Mouse (Mus musculus) kidney, embryonic 16.5 days (tissue): ENCODE measurements around the gene Prl8a9. TPM values are rescaled to one million over a fixed set of nuclear protein-coding genes. Genes with fewer than 3 reads are reported as not detected.

ENCODE experiments used
- ATAC-seq: fragments of 200-750 bp; cut with Nextera tagmentation; 2 replicates; pipeline ENCODE4 v1.8.0; 2017; ENCODE audit warnings: moderate TSS enrichment; ENCODE audit not compliant: low FRiP score, low TSS enrichment
- H3K27ac ChIP-seq: fragments of 300-500 bp; sonication (generic); 2 replicates; pipeline ENCODE4 v1.5.1; 2014; ENCODE audit warnings: low read length
- H3K27me3 ChIP-seq: fragments of 300-500 bp; sonication (generic); 2 replicates; pipeline ENCODE4 v1.6.1; 2014; ENCODE audit warnings: low read length, control low read depth, mixed read lengths; ENCODE audit not compliant: insufficient read depth
- H3K36me3 ChIP-seq: fragments of 300-500 bp; sonication (generic); 2 replicates; pipeline ENCODE4 v1.6.1; 2014; ENCODE audit warnings: low read length, control low read depth, mixed read lengths; ENCODE audit not compliant: insufficient read depth
- H3K4me1 ChIP-seq: fragments of 300-500 bp; sonication (generic); 2 replicates; pipeline ENCODE4 v1.6.1; 2014; ENCODE audit warnings: low read length, control low read depth, mixed read lengths; ENCODE audit not compliant: insufficient read depth
- H3K4me2 ChIP-seq: fragments of 300-500 bp; sonication (generic); replicated peaks from 2 replicates; pipeline ENCODE4 v1.6.1; 2014; ENCODE audit warnings: low read depth, low read length
- H3K4me3 ChIP-seq: fragments of 300-500 bp; sonication (generic); 2 replicates; pipeline ENCODE4 v1.5.1; 2014; ENCODE audit warnings: mild to moderate bottlenecking, low read length
- H3K9ac ChIP-seq: fragments of 300-500 bp; sonication (generic); replicated peaks from 2 replicates; pipeline ENCODE4 v1.6.1; 2014; ENCODE audit warnings: low read length
- H3K9me3 ChIP-seq: fragments of 300-500 bp; sonication (generic); 2 replicates; pipeline ENCODE4 v1.6.1; 2016; ENCODE audit warnings: low read length, control low read depth
- WGBS: fragments of 180-500 bp; shearing (Covaris S2); extraction: QIAGEN DNeasy Blood & Tissue Kit; methylation state at CpG from one replicate; pipeline ENCODE4 v1.1.7; 2014; 5-methylcytosine and 5-hydroxymethylcytosine counted together
- polyA plus RNA-seq: library from polyadenylated mRNA; unstranded; fragments of >200 nt; fragmentation: Nextera tagmentation; extraction: Ambion mirVana; gene quantifications from 2 replicates; pipeline ENCODE4 v1.2.1, GENCODE M21; 2015

Prl8a9 gene
- not detected in 2 replicates for polyA plus RNA-seq

GRCm38 (mm10) chr13:27564506-27564905, at the start of gene Prl8a9:
Gene Prl8a9 (minus strand): TSS chr13:27564606.
- 72% methylated on average over 2 of the region's 2 CpGs for WGBS
- no peak for ATAC-seq

GRCm38 (mm10) chr13:27610482-27610881, 46.1 kb upstream of the Prl8a9 start, which contains the start of gene Prl7b1:
Gene Prl7b1 (minus strand): TSS chr13:27610582.
- H3K4me1 ChIP-seq: no peaks in the 10 kb centered on the region
- 68% methylated on average over 4 of the region's 4 CpGs for WGBS
- no peak within 1 kb of the TSS for H3K27ac ChIP-seq
- no peaks in the 10 kb centered on the region for H3K27me3 ChIP-seq
- H3K9ac ChIP-seq: no peak within 1 kb of the TSS
- no peak within 1 kb of the TSS for H3K4me2 ChIP-seq
- no peaks in the 10 kb centered on the region for H3K9me3 ChIP-seq
- ATAC-seq: no peak
- H3K4me3 ChIP-seq: no peak within 1 kb of the TSS
- no peaks in the 10 kb centered on the region for H3K36me3 ChIP-seq

More at GRCm38 (mm10) chr13:27564506-27564905, at the start of gene Prl8a9:
- H3K36me3 ChIP-seq: no peaks in the 10 kb centered on the region
- H3K9me3 ChIP-seq: no peaks in the 10 kb centered on the region
- no peak within 1 kb of the TSS for H3K9ac ChIP-seq
- no peak within 1 kb of the TSS for H3K4me3 ChIP-seq
- no peak within 1 kb of the TSS for H3K4me2 ChIP-seq
- no peaks in the 10 kb centered on the region for H3K27me3 ChIP-seq
- H3K27ac ChIP-seq: no peak within 1 kb of the TSS
- no peaks in the 10 kb centered on the region for H3K4me1 ChIP-seq

DNA sequence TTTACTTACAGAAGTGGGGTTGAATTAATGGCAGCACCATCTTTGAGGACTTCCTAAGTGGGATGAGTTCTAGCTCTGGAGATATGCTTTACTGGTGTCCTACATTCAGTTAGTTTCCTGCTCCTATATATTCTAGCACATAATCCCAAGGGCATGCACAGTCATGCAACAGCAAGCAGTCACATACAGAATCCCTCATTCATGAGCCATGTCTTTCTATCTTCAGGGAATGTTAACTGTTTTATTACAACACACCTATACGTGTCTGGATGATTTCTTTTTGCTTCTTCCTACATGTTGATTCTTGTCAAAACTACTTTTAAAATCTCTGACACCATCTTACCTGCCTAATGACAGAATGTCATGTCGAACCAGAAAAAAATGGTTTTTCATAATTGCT, 17.7 kb upstream of the Prl8a9 start, which contains the start of gene Prl8a1:
Prl8a1 (minus strand) TSS at position 101 of the 400 bp plus-strand sequence.
- H3K36me3 ChIP-seq: no peaks in the 10 kb centered on the region
- ATAC-seq: no peak
- H3K9me3 ChIP-seq: no peaks in the 10 kb centered on the region
- H3K27ac ChIP-seq: no peak within 1 kb of the TSS
- H3K27me3 ChIP-seq: no peaks in the 10 kb centered on the region
- 82% methylated on average over 2 of the region's 2 CpGs for WGBS
- no peaks in the 10 kb centered on the region for H3K4me1 ChIP-seq
- no peak within 1 kb of the TSS for H3K4me2 ChIP-seq
- H3K4me3 ChIP-seq: no peak within 1 kb of the TSS
- H3K9ac ChIP-seq: no peak within 1 kb of the TSS

DNA sequence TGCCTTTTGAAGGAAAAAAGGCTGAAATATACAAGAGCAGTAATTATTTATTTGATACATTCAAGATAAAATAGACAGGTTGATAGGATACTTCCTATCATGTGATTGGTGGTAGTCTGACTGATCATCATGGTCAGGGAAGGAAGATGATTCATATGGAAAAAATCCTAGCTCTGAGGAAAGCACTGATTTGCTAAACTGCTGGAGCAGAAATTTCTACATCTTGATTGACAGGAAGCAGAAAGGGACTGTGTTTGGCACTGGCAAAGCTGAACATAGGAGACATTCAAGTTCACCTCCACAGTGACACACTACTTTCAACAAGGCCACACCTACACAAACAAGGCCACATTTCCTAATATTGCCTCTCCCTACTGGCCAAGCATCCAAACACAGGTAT, 11.1 kb downstream of the Prl8a9 start:
- Histone ChIP-seq H3K9ac (no peak overlapping the region), H3K9me3 (no peaks in the 10 kb centered on the region), H3K4me2 (no peak overlapping the region), H3K4me1 (no peaks in the 10 kb centered on the region), H3K27ac (no peak overlapping the region), H3K36me3 (no peaks in the 10 kb centered on the region), H3K4me3 (no peak overlapping the region), H3K27me3 (no peaks in the 10 kb centered on the region)
- no peak for ATAC-seq

DNA sequence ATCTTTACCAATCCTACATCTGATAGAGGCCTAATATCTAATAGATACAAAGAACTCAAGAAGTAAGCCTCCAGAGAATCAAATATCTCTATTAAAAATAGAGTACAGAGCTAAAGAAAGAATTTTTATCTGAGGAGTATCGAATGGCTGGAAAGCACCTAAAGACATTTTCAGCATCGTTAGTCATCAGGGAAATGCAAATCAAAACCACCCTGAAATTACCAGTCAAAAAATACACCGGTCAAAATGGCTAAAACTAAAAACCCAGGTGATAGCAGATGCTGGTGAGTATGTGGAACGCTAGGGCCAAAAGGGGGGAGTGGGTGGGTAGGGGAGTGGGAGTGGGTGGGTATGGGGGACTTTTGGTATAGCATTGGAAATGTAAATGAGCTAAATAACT, 41.2 kb downstream of the Prl8a9 start:
- Histone ChIP-seq H3K9me3 (no peaks in the 10 kb centered on the region), H3K9ac (no peak overlapping the region), H3K27ac (no peak overlapping the region), H3K4me2 (no peak overlapping the region), H3K4me1 (no peaks in the 10 kb centered on the region), H3K36me3 (no peaks in the 10 kb centered on the region), H3K27me3 (no peaks in the 10 kb centered on the region), H3K4me3 (no peak overlapping the region)
- 82% methylated on average over 4 of the region's 4 CpGs for WGBS
- no peak for ATAC-seq

DNA sequence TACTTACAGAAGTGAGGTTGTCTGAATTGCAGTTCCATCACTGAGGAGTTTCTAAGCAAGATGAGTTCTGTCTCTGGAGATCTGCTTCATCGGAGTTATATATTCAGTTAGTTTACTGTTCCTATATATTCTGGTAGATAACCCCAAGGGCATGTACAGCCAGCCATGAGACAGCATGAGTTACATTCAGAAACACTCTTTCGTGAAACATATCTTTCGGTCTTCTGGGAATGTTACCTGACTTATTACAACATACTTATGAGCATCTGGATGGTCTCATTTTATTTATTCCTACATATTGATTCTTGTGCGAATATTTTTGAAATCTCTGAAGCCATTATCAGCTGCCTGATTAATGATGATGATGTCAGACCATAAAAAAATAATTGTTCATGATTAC, 51.3 kb downstream of the Prl8a9 start, which contains the start of gene Prl8a8:
Prl8a8 (minus strand) TSS at position 101 of the 400 bp plus-strand sequence.
- H3K27ac ChIP-seq: no peak within 1 kb of the TSS
- ATAC-seq: no peak
- no peaks in the 10 kb centered on the region for H3K9me3 ChIP-seq
- 80% methylated on average over 4 of the region's 4 CpGs for WGBS
- H3K4me1 ChIP-seq: no peaks in the 10 kb centered on the region
- no peak within 1 kb of the TSS for H3K4me3 ChIP-seq
- no peak within 1 kb of the TSS for H3K4me2 ChIP-seq
- no peaks in the 10 kb centered on the region for H3K36me3 ChIP-seq
- H3K9ac ChIP-seq: no peak within 1 kb of the TSS
- H3K27me3 ChIP-seq: no peaks in the 10 kb centered on the region

Other genes with a start within 250 kb of the Prl8a9 start
- gene Prl8a2, start 218.9 kb downstream of the Prl8a9 start, polyA plus RNA-seq: not detected in 2 replicates
- not detected in 2 replicates for gene Prl2b1, start 173.8 kb downstream of the Prl8a9 start, polyA plus RNA-seq
- gene Prl8a6, start 125.9 kb downstream of the Prl8a9 start, polyA plus RNA-seq: not detected in 2 replicates
- gene Prl8a8, start 51.4 kb downstream of the Prl8a9 start, polyA plus RNA-seq: not detected in 2 replicates
- gene Prl8a1, start 17.6 kb upstream of the Prl8a9 start, polyA plus RNA-seq: not detected in 2 replicates
- not detected in 2 replicates for gene Prl7b1, start 46.0 kb upstream of the Prl8a9 start, polyA plus RNA-seq
- not detected in 2 replicates for gene Prl7a1, start 77.9 kb upstream of the Prl8a9 start, polyA plus RNA-seq
- gene Prl7a2, start 103.4 kb upstream of the Prl8a9 start, polyA plus RNA-seq: not detected in 2 replicates
- not detected in 2 replicates for gene Prl7d1, start 152.1 kb upstream of the Prl8a9 start, polyA plus RNA-seq
- not detected in 2 replicates for gene Prl7c1, start 216.2 kb upstream of the Prl8a9 start, polyA plus RNA-seq
- not detected in 2 replicates for gene Prl2a1, start 237.0 kb upstream of the Prl8a9 start, polyA plus RNA-seq